Mouse (Mus musculus): Measurements from ENCODE around the gene Hist1h2bm. TPM values are rescaled to one million over a fixed set of nuclear protein-coding genes. Genes with fewer than 3 reads are reported as not detected.
"Not testable (repeated sequence)": the region's sequence is repeated elsewhere in the genome, so short reads cannot be mapped to it uniquely, and the experiment has no call there.

Gene Hist1h2bm
- polyA plus RNA-seq, 1 experiment from 2014 or later: 1.4 TPM

GRCm38 (mm10) chr13:21754294-21755001, 32.6 kb downstream of the Hist1h2bm start:
- H3K4me1 ChIP-seq (replicated peaks): peaks cover 23% of the 10 kb centered on the region
- H3K9me3 ChIP-seq, H3K36me3 ChIP-seq, H3K27me3 ChIP-seq: not testable (repeated sequence)
- peak overlapping the region; percentile 87 for H3K27ac ChIP-seq (replicated peaks)
- WGBS: under 1% methylated on average over 26 of the region's 26 CpGs
- peak; percentile 20 for ATAC-seq (ENCODE audit: low read depth)
- H3K9ac ChIP-seq: peak overlapping the region; percentile 67
- H3K4me3 ChIP-seq: peak overlapping the region; percentile 47
- peak overlapping the region; percentile 76 for H3K4me2 ChIP-seq

GRCm38 (mm10) chr13:21755707-21756106, 33.9 kb downstream of the Hist1h2bm start:
- WGBS: 69% methylated on average over 1 of the region's 1 CpGs
- no peak for ATAC-seq (ENCODE audit: low read depth)
- no peak overlapping the region for H3K27ac ChIP-seq (replicated peaks)
- no peaks in the 10 kb centered on the region for H3K9me3 ChIP-seq
- H3K4me2 ChIP-seq: peak overlapping the region; percentile 25; the same call in 1 of the 2 replicates
- H3K27me3 ChIP-seq: no peaks in the 10 kb centered on the region
- no peak overlapping the region for H3K4me3 ChIP-seq
- H3K9ac ChIP-seq: no peak overlapping the region
- peaks cover 18% of the 10 kb centered on the region for H3K4me1 ChIP-seq (replicated peaks)
- no peaks in the 10 kb centered on the region for H3K36me3 ChIP-seq

Small RNA genes lying within 50 kb of the gene (microRNA-seq; reads per million reads assigned to microRNA genes)
- not detected for gene Gm44357
- not detected for gene Gm44367
- gene Gm44454: not detected

Other genes starting within 250 kb of the Hist1h2bm start
- gene Zkscan4, start 243.1 kb upstream of the Hist1h2bm start, polyA plus RNA-seq (2015; fragmentation: Nextera tagmentation; extraction: Ambion mirVana): 8.9 and 9.0 TPM in 2 replicates
- gene Gm10065, start 242.6 kb upstream of the Hist1h2bm start, polyA plus RNA-seq (2015; fragmentation: Nextera tagmentation; extraction: Ambion mirVana): not detected in 2 replicates
- 0.71 and 0.96 TPM in 2 replicates for gene AK157302, start 226.8 kb upstream of the Hist1h2bm start, polyA plus RNA-seq (2015; fragmentation: Nextera tagmentation; extraction: Ambion mirVana)
- gene Gm11273, start 220.6 kb upstream of the Hist1h2bm start, polyA plus RNA-seq (2015; fragmentation: Nextera tagmentation; extraction: Ambion mirVana): 9.0 and 17.5 TPM in 2 replicates
- gene Zkscan8, start 190.9 kb upstream of the Hist1h2bm start, polyA plus RNA-seq (2015; fragmentation: Nextera tagmentation; extraction: Ambion mirVana): 5.2 and 5.6 TPM in 2 replicates
- 0.13 and 0.32 TPM in 2 replicates for gene Olfr1366, start 179.2 kb upstream of the Hist1h2bm start, polyA plus RNA-seq (2015; fragmentation: Nextera tagmentation; extraction: Ambion mirVana)
- gene Olfr1535, start 162.2 kb upstream of the Hist1h2bm start, polyA plus RNA-seq (2015; fragmentation: Nextera tagmentation; extraction: Ambion mirVana): not detected in 2 replicates
- not detected in 2 replicates for gene Olfr1364, start 140.3 kb upstream of the Hist1h2bm start, polyA plus RNA-seq (2015; fragmentation: Nextera tagmentation; extraction: Ambion mirVana)
- not detected in 2 replicates for gene Olfr1362, start 108.0 kb upstream of the Hist1h2bm start, polyA plus RNA-seq (2015; fragmentation: Nextera tagmentation; extraction: Ambion mirVana)
- gene Olfr11, start 79.5 kb upstream of the Hist1h2bm start, polyA plus RNA-seq (2015; fragmentation: Nextera tagmentation; extraction: Ambion mirVana): 0.07 TPM in 1 of 2 replicates, not detected in the other
- gene Olfr1361, start 58.7 kb upstream of the Hist1h2bm start, polyA plus RNA-seq (2015; fragmentation: Nextera tagmentation; extraction: Ambion mirVana): not detected in 2 replicates
- gene Olfr1360, start 44.6 kb upstream of the Hist1h2bm start, polyA plus RNA-seq (2015; fragmentation: Nextera tagmentation; extraction: Ambion mirVana): not detected in 2 replicates
- gene Olfr1359, start 23.9 kb upstream of the Hist1h2bm start, polyA plus RNA-seq (2015; fragmentation: Nextera tagmentation; extraction: Ambion mirVana): not detected in 2 replicates
- gene Hist1h2bl, start 5.9 kb upstream of the Hist1h2bm start, polyA plus RNA-seq (2015; fragmentation: Nextera tagmentation; extraction: Ambion mirVana): 1.4 and 1.5 TPM in 2 replicates
- gene Hist1h2ai, start 5.6 kb upstream of the Hist1h2bm start, polyA plus RNA-seq (2015; fragmentation: Nextera tagmentation; extraction: Ambion mirVana): 5.9 TPM in 1 of 2 replicates, not detected in the other
- 2.7 and 3.3 TPM in 2 replicates for gene Hist1h3h, start 4.4 kb upstream of the Hist1h2bm start, polyA plus RNA-seq (2015; fragmentation: Nextera tagmentation; extraction: Ambion mirVana)
- gene Hist1h4j, start 13.0 kb downstream of the Hist1h2bm start, polyA plus RNA-seq (2015; fragmentation: Nextera tagmentation; extraction: Ambion mirVana): 1.0 and 1.7 TPM in 2 replicates
- 0.84 and 3.9 TPM in 2 replicates for gene Hist1h4k, start 28.5 kb downstream of the Hist1h2bm start, polyA plus RNA-seq (2015; fragmentation: Nextera tagmentation; extraction: Ambion mirVana)
- 6.0 and 7.6 TPM in 2 replicates for gene Hist1h2ak, start 31.8 kb downstream of the Hist1h2bm start, polyA plus RNA-seq (2015; fragmentation: Nextera tagmentation; extraction: Ambion mirVana)
- gene Hist1h2bn, start 32.1 kb downstream of the Hist1h2bm start, polyA plus RNA-seq (2015; fragmentation: Nextera tagmentation; extraction: Ambion mirVana): 0.73 and 1.1 TPM in 2 replicates
- 3.2 and 5.8 TPM in 2 replicates for gene Hist1h1b, start 58.6 kb downstream of the Hist1h2bm start, polyA plus RNA-seq (2015; fragmentation: Nextera tagmentation; extraction: Ambion mirVana)
- gene Hist1h3i, start 61.3 kb downstream of the Hist1h2bm start, polyA plus RNA-seq (2015; fragmentation: Nextera tagmentation; extraction: Ambion mirVana): 32.1 and 33.9 TPM in 2 replicates
- not detected in 2 replicates for gene Hist1h2an, start 65.2 kb downstream of the Hist1h2bm start, polyA plus RNA-seq (2015; fragmentation: Nextera tagmentation; extraction: Ambion mirVana)
- 0.52 and 1.4 TPM in 2 replicates for gene Hist1h2bp, start 65.4 kb downstream of the Hist1h2bm start, polyA plus RNA-seq (2015; fragmentation: Nextera tagmentation; extraction: Ambion mirVana)
- gene Hist1h2bq, start 88.2 kb downstream of the Hist1h2bm start, polyA plus RNA-seq (2015; fragmentation: Nextera tagmentation; extraction: Ambion mirVana): 4.3 and 4.4 TPM in 2 replicates
- gene Hist1h2ao, start 88.4 kb downstream of the Hist1h2bm start, polyA plus RNA-seq (2015; fragmentation: Nextera tagmentation; extraction: Ambion mirVana): not detected in 2 replicates
- not detected in 2 replicates for gene Hist1h4m, start 89.7 kb downstream of the Hist1h2bm start, polyA plus RNA-seq (2015; fragmentation: Nextera tagmentation; extraction: Ambion mirVana)
- gene Hist1h4n, start 110.2 kb downstream of the Hist1h2bm start, polyA plus RNA-seq (2015; fragmentation: Nextera tagmentation; extraction: Ambion mirVana): 7.0 and 7.5 TPM in 2 replicates
- gene Hist1h2ap, start 111.5 kb downstream of the Hist1h2bm start, polyA plus RNA-seq (2015; fragmentation: Nextera tagmentation; extraction: Ambion mirVana): 641 and 649 TPM in 2 replicates
- 3.9 and 5.2 TPM in 2 replicates for gene Hist1h2br, start 111.7 kb downstream of the Hist1h2bm start, polyA plus RNA-seq (2015; fragmentation: Nextera tagmentation; extraction: Ambion mirVana)
- 16.0 and 16.3 TPM in 2 replicates for gene Zfp184, start 223.1 kb downstream of the Hist1h2bm start, polyA plus RNA-seq (2015; fragmentation: Nextera tagmentation; extraction: Ambion mirVana)